Mouse (Mus musculus): ENCODE data around the gene Ppp1r18. TPM values are rescaled to one million over a fixed set of nuclear protein-coding genes. Genes with fewer than 3 reads are reported as not detected.
A peak's percentile ranks its signal among the peaks of the same experiment; 100 is the strongest.

Ppp1r18 gene
- polyA plus RNA-seq, 1 experiment: 46.2 TPM

DNA sequence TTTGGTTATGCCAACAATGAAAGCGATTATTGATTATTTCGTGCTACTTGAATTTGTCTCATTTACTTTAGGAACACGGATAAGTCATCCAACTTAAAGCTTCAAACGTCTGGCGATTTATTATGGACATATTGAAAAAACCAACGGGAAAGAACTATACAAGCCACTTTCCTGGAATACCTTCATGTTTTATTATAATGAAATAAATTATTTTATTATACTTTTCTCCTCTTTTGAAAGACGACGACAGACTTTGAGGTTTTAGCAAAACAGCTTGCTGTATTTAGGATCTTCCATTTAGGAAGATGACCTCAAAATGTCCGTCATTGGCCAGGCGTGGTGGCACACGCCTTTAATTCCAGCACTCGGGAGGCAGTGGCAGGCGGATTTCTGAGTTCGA is 24.8 kb upstream of the Ppp1r18 start:
- H3K79me2 ChIP-seq (ENCODE audit: control insufficient read depth, insufficient read depth): peaks cover 42% of the 10 kb centered on the region
- no peak overlapping the region for H3ac ChIP-seq (ENCODE audit: control insufficient read depth, insufficient read length)
- H3K36me3 ChIP-seq (ENCODE audit: control insufficient read depth, insufficient read depth): peaks cover 18% of the 10 kb centered on the region
- H3K4me2 ChIP-seq (ENCODE audit: low read depth): peak overlapping the region; percentile 61
- TF ChIP-seq SRF (IDR thresholded peaks at IDR 0.05; ENCODE audit: control insufficient read depth, insufficient read length, low read depth): no peak
- no peak for TF ChIP-seq REST (IDR thresholded peaks at IDR 0.05; ENCODE audit: insufficient read depth, insufficient read length)
- no peak for TF ChIP-seq TCF3 (IDR thresholded peaks at IDR 0.05; ENCODE audit: insufficient read length, low read depth)
- no peak for TF ChIP-seq MYOG (IDR thresholded peaks at IDR 0.05; ENCODE audit: control insufficient read depth in 1 of 3, insufficient read depth in 1 of 3, insufficient read length in 2 of 3, low read depth in 2 of 3)
- TF ChIP-seq CEBPB (IDR thresholded peaks at IDR 0.05; ENCODE audit: insufficient read depth, poor library complexity, severe bottlenecking): no peak
- no peak for TF ChIP-seq MYOD1 (IDR thresholded peaks at IDR 0.05; ENCODE audit: control insufficient read depth in 1 of 3, insufficient read length in 2 of 3, low read depth in 2 of 3)
- TF ChIP-seq USF1 (IDR thresholded peaks at IDR 0.05; ENCODE audit: low read depth): no peak
- H3K27me3 ChIP-seq (ENCODE audit: control insufficient read depth, insufficient read depth, insufficient read length): no peaks in the 10 kb centered on the region
- peak overlapping the region; percentile 64 for H3K4me3 ChIP-seq

DNA sequence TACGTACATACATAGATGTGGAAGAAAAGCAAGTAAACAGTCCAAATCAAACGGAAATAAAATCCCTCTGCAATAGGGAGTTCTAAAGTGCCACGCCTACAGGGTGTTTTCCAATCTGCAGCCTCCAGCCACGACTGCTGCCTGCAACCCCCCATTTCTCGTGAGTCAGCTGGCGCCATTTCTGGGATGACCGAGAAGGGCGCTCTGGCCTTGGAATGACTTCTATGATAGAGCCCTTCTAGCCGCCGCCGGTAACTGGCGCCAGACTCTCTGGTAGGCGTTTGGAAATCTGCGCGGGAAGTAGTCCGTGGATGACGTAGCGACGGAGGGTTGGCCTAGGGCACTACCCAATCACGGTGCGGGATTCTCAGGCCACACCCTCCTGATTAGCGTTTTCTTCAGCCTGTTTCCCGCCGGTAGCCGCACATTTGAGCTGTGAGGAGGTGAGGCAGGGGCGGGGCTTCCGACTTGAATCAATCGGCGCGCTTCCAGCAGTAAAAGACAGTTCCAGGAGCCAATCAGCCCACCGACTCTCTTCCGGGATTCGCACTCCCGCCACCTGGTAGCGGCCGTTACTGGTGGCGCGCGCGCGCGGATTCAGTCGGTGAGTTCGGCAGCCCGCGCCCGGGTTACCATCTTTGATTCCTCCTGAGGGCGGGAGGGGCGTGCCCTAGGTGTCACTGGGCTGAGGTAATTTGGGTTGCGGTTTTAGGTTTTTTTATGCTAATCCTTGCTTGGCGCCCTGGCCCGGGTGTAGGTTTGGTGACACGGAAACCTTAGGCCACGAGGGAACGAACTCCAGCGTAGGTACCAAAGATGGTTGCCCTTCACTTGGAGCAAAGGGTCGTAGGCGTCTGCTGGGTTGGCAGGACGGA is 24.1 kb upstream of the Ppp1r18 start, which contains the start of gene Mdc1:
Mdc1 (plus strand) TSS at position 440 of the 875 bp plus-strand sequence.
- peak; percentile 53 for TF ChIP-seq POLR2A (IDR thresholded peaks at IDR 0.05; ENCODE audit: insufficient read length, low read depth)
- no peak for TF ChIP-seq POLR2AphosphoS2 (IDR thresholded peaks at IDR 0.05; ENCODE audit: insufficient read length, low read depth)
- no peak for TF ChIP-seq REST (IDR thresholded peaks at IDR 0.05; ENCODE audit: insufficient read depth, insufficient read length)
- TF ChIP-seq TCF12 (IDR thresholded peaks at IDR 0.05; ENCODE audit: insufficient read depth, poor library complexity, severe bottlenecking): no peak
- peak in 2 of 3 experiments; percentile 21 to 49 for TF ChIP-seq MYOD1 (IDR thresholded peaks at IDR 0.05; ENCODE audit: control insufficient read depth in 1 of 3, insufficient read length in 2 of 3, low read depth in 2 of 3)
- peak; percentile 94 for TF ChIP-seq E2F4 (IDR thresholded peaks at IDR 0.05; ENCODE audit: insufficient read depth)
- TF ChIP-seq SRF (IDR thresholded peaks at IDR 0.05; ENCODE audit: control insufficient read depth, insufficient read length, low read depth): peak; percentile 37
- TF ChIP-seq MYOG (IDR thresholded peaks at IDR 0.05; ENCODE audit: control insufficient read depth in 1 of 3, insufficient read depth in 1 of 3, insufficient read length in 2 of 3, low read depth in 2 of 3): peak in 1 of 3 experiments; percentile 51
- TF ChIP-seq USF1 (IDR thresholded peaks at IDR 0.05; ENCODE audit: low read depth): no peak
- peak; percentile 39; the same call in 1 of the 2 replicates for TF ChIP-seq CEBPB (IDR thresholded peaks at IDR 0.05; ENCODE audit: insufficient read depth, poor library complexity, severe bottlenecking)
- no peak for TF ChIP-seq TCF3 (IDR thresholded peaks at IDR 0.05; ENCODE audit: insufficient read length, low read depth)
- no peak for TF ChIP-seq MAX (IDR thresholded peaks at IDR 0.05; ENCODE audit: low read depth)
- Histone ChIP-seq H3ac (ENCODE audit: control insufficient read depth, insufficient read length) (no peak within 1 kb of the TSS), H3K4me2 (ENCODE audit: low read depth) (peak within 1 kb of the TSS; percentile 86), H3K79me2 (ENCODE audit: control insufficient read depth, insufficient read depth) (peaks cover 35% of the 10 kb centered on the region), H3K4me3 (peak within 1 kb of the TSS; percentile 64), H3K36me3 (ENCODE audit: control insufficient read depth, insufficient read depth) (peaks cover 12% of the 10 kb centered on the region), H3K27me3 (ENCODE audit: control insufficient read depth, insufficient read depth, insufficient read length) (no peaks in the 10 kb centered on the region)

DNA sequence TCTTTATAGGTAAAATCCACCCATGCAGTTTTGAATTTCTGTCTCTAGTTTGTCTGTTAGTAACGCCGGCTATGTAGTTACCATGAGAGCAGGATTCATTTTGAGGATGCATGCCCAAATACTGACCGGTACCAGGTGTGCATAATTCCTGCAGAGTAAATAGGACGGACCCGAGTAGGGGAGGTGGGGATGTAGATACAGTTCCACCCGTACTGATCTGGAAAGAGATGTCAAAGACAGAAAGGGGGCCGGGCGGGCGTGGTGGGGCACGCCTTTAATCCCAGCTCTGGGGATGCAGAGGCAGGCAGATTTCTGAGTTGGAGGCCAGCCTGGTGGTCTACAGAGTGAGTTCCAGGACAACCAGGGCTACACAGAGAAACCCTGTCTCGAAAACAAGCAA is 23.4 kb upstream of the Ppp1r18 start:
- TF ChIP-seq TCF12 (IDR thresholded peaks at IDR 0.05; ENCODE audit: insufficient read depth, poor library complexity, severe bottlenecking) (no peak), MYOG (IDR thresholded peaks at IDR 0.05; ENCODE audit: control insufficient read depth in 1 of 3, insufficient read depth in 1 of 3, insufficient read length in 2 of 3, low read depth in 2 of 3) (no peak), MAX (IDR thresholded peaks at IDR 0.05; ENCODE audit: low read depth) (no peak)
- Histone ChIP-seq H3K4me3 (peak overlapping the region; percentile 64), H3K4me2 (ENCODE audit: low read depth) (peak overlapping the region; percentile 86), H3K27me3 (ENCODE audit: control insufficient read depth, insufficient read depth, insufficient read length) (no peaks in the 10 kb centered on the region), H3ac (ENCODE audit: control insufficient read depth, insufficient read length) (no peak overlapping the region), H3K79me2 (ENCODE audit: control insufficient read depth, insufficient read depth) (peaks cover 28% of the 10 kb centered on the region), H3K36me3 (ENCODE audit: control insufficient read depth, insufficient read depth) (peaks cover 8% of the 10 kb centered on the region)

DNA sequence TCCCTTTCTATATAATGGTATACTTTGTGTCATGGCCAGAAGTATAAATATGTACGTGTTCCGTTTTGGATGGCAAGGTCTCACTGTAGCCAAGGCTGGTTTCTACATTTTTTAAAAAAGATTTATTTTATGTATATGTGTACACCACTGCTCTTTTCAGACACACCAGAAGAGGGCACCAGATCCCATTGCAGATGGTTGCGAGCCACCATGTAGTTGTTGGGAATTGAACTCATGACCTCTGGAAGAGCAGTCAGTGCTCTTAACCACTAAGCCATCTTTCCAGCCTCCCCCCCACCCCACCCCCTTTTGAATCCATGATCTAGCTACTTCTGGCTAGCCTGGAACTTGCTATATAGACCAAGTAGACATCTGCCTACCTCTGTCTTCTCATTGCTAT is 21.9 kb upstream of the Ppp1r18 start:
- Histone ChIP-seq H3K36me3 (ENCODE audit: control insufficient read depth, insufficient read depth) (peaks cover 10% of the 10 kb centered on the region), H3K4me3 (no peak overlapping the region), H3K4me2 (ENCODE audit: low read depth) (no peak overlapping the region), H3ac (ENCODE audit: control insufficient read depth, insufficient read length) (no peak overlapping the region), H3K79me2 (ENCODE audit: control insufficient read depth, insufficient read depth) (peaks cover 18% of the 10 kb centered on the region), H3K27me3 (ENCODE audit: control insufficient read depth, insufficient read depth, insufficient read length) (no peaks in the 10 kb centered on the region)
- TF ChIP-seq REST (IDR thresholded peaks at IDR 0.05; ENCODE audit: insufficient read depth, insufficient read length): no peak
- no peak for TF ChIP-seq POLR2A (IDR thresholded peaks at IDR 0.05; ENCODE audit: insufficient read length, low read depth)
- no peak for TF ChIP-seq POLR2AphosphoS2 (IDR thresholded peaks at IDR 0.05; ENCODE audit: insufficient read length, low read depth)
- no peak for TF ChIP-seq MYOG (IDR thresholded peaks at IDR 0.05; ENCODE audit: control insufficient read depth in 1 of 3, insufficient read depth in 1 of 3, insufficient read length in 2 of 3, low read depth in 2 of 3)
- TF ChIP-seq TCF12 (IDR thresholded peaks at IDR 0.05; ENCODE audit: insufficient read depth, poor library complexity, severe bottlenecking): no peak

DNA sequence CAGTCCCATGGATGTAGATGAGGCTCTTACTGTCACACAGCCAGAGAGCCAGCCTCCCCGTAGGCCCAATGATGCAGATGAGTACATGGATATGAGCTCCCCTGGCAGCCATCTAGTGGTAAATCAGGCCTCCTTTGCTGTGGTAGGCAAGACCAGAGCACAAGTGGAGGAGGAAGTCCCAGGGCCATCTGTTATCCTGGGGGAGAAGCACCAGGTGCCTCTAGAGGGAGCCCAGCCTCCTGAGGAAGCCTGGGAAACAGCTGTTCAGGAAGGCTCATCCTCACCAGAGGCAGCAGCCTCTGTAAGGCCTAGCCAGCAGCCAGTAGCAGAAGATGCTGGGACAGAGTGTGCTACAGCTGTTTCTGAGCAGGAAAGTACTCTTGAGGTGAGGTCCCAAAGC is 17.3 kb upstream of the Ppp1r18 start:
- Histone ChIP-seq H3ac (ENCODE audit: control insufficient read depth, insufficient read length) (no peak overlapping the region), H3K4me2 (ENCODE audit: low read depth) (no peak overlapping the region), H3K79me2 (ENCODE audit: control insufficient read depth, insufficient read depth) (peaks cover 2% of the 10 kb centered on the region), H3K4me3 (no peak overlapping the region), H3K36me3 (ENCODE audit: control insufficient read depth, insufficient read depth) (peaks cover 26% of the 10 kb centered on the region), H3K27me3 (ENCODE audit: control insufficient read depth, insufficient read depth, insufficient read length) (no peaks in the 10 kb centered on the region)
- no peak for TF ChIP-seq REST (IDR thresholded peaks at IDR 0.05; ENCODE audit: insufficient read depth, insufficient read length)
- TF ChIP-seq MYOG (IDR thresholded peaks at IDR 0.05; ENCODE audit: control insufficient read depth in 1 of 3, insufficient read depth in 1 of 3, insufficient read length in 2 of 3, low read depth in 2 of 3): peak; percentile 48 to 69 (median 56)
- TF ChIP-seq POLR2A (IDR thresholded peaks at IDR 0.05; ENCODE audit: insufficient read length, low read depth): no peak
- TF ChIP-seq MAX (IDR thresholded peaks at IDR 0.05; ENCODE audit: low read depth): no peak
- TF ChIP-seq USF1 (IDR thresholded peaks at IDR 0.05; ENCODE audit: low read depth): no peak
- TF ChIP-seq POLR2AphosphoS2 (IDR thresholded peaks at IDR 0.05; ENCODE audit: insufficient read length, low read depth): no peak
- TF ChIP-seq MYOD1 (IDR thresholded peaks at IDR 0.05; ENCODE audit: control insufficient read depth in 1 of 3, insufficient read length in 2 of 3, low read depth in 2 of 3): peak in 2 of 3 experiments; percentile 57 to 64
- no peak for TF ChIP-seq E2F4 (IDR thresholded peaks at IDR 0.05; ENCODE audit: insufficient read depth)
- no peak for TF ChIP-seq SRF (IDR thresholded peaks at IDR 0.05; ENCODE audit: control insufficient read depth, insufficient read length, low read depth)
- no peak for TF ChIP-seq CEBPB (IDR thresholded peaks at IDR 0.05; ENCODE audit: insufficient read depth, poor library complexity, severe bottlenecking)
